Mouse (Mus musculus) forebrain, embryonic 10.5 days (tissue): ENCODE results near the gene Gtf2h5. TPM values are rescaled to one million over a fixed set of nuclear protein-coding genes. Genes with fewer than 3 reads are reported as not detected.

Experiments used
- DNase-seq: peaks from one replicate; pipeline ENCODE4 v3.0.0-alpha.2; 2017; ENCODE audit warnings: low spot score; ENCODE audit errors: extremely low spot score
- H3K27ac ChIP-seq: fragments of 300-500 bp; sonication (generic); 2 replicates; pipeline ENCODE4 v1.5.1; 2016; ENCODE audit warnings: mild to moderate bottlenecking
- H3K27me3 ChIP-seq: fragments of 300-500 bp; sonication (generic); 2 replicates; pipeline ENCODE4 v1.6.1; 2016; ENCODE audit warnings: mild to moderate bottlenecking; ENCODE audit not compliant: poor library complexity, severe bottlenecking
- H3K36me3 ChIP-seq: fragments of 300-500 bp; sonication (generic); replicated peaks from 2 replicates; pipeline ENCODE4 v1.6.1; 2016; ENCODE audit warnings: mild to moderate bottlenecking, moderate library complexity
- H3K4me1 ChIP-seq: fragments of 300-500 bp; sonication (generic); 2 replicates; pipeline ENCODE4 v1.6.1; 2016
- H3K4me3 ChIP-seq: fragments of 300-500 bp; sonication (generic); 2 replicates; pipeline ENCODE4 v1.5.1; 2016; ENCODE audit warnings: mild to moderate bottlenecking, moderate library complexity
- H3K9me3 ChIP-seq: fragments of 300-500 bp; sonication (generic); 2 replicates; pipeline ENCODE4 v1.6.1; 2016; ENCODE audit warnings: mild to moderate bottlenecking, moderate library complexity
- WGBS: fragments of 180-500 bp; shearing (Covaris S2); methylation state at CpG from one replicate; pipeline ENCODE4 v1.1.7; 2016; 5-methylcytosine and 5-hydroxymethylcytosine counted together
- microRNA-seq: library from miRNA; unstranded; fragments of <30 nt; microRNA quantifications from one replicate; pipeline ENCODE4, GENCODE M21; 2017
- polyA plus RNA-seq: library from polyadenylated mRNA; unstranded; fragments of >200 nt; fragmentation: Nextera tagmentation; extraction: Ambion mirVana; gene quantifications from 2 replicates; pipeline ENCODE4 v1.2.1, GENCODE M21; 2016

The Gtf2h5 gene
- polyA plus RNA-seq, 1 experiment from 2014 or later: 173 TPM

DNA sequence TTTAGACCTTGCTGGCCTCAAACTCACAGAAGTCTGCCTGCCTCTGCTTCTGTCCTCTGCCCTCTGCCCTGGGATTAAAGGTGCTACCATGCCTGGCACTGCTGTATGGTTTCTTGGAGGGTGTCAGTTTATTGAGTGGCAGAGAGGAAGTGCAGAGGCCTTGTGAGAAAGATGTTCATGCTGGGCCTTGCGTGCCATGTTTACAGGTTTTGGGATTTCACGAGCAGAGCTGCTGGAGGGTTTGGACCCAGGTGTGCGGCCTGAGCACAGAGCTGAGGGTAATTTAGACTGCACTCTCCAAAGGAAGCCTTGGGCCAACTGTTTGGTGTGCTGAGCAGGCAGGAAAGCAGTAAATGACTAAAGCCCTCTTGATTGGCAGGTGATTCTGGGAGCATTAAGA lies 38.3 kb downstream of the Gtf2h5 start:
- Histone ChIP-seq H3K4me1 (no peaks in the 10 kb centered on the region), H3K36me3 (peaks cover 73% of the 10 kb centered on the region), H3K27ac (no peak overlapping the region), H3K4me3 (no peak overlapping the region), H3K9me3 (no peaks in the 10 kb centered on the region), H3K27me3 (no peaks in the 10 kb centered on the region)
- WGBS: 93% methylated on average over 3 of the region's 3 CpGs
- no peak for DNase-seq

DNA sequence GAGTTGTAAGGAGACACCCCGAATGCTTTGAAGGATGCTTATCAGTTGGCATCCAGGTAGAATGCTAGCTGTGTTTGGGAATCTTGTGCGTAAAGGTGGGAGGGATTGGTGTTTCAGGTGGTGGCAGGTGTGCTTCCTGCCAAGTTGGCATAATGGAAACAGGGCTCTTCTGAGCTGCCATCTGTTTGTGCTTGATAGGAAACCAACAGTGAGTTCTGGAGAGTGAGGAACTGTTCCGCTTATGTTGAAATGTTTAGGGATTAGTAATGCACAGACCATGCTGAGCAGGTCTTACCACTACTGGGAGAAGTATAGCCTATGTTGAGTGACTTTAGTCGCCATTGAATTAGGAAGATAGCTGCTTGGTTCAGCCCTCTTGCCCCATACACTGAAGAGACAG lies 39.3 kb downstream of the Gtf2h5 start:
- no peaks in the 10 kb centered on the region for H3K9me3 ChIP-seq
- peaks cover 73% of the 10 kb centered on the region for H3K36me3 ChIP-seq
- H3K27ac ChIP-seq: no peak overlapping the region
- H3K4me3 ChIP-seq: no peak overlapping the region
- no peaks in the 10 kb centered on the region for H3K27me3 ChIP-seq
- DNase-seq: no peak
- 93% methylated on average over 4 of the region's 4 CpGs for WGBS
- H3K4me1 ChIP-seq: no peaks in the 10 kb centered on the region

DNA sequence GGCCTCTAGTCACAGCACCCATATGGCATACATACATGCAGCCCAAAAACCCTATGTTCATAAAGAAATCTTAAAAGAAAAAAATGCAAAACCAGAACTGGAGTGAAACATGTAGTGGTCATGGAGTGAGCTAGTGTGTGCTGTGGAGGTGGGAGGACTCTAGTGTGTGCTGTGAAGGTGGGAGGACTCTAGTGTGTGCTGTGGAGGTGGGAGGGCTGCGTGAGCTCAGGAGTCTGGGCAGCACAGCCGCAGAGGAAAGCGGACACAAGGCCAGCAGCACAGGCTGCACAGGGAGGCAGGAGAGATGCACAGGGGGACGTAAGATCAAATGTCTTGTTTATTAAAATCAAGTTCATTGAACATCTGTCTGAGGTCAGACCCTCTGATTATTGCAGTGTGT lies 44.2 kb downstream of the Gtf2h5 start:
- Histone ChIP-seq H3K9me3 (no peaks in the 10 kb centered on the region), H3K4me3 (no peak overlapping the region), H3K36me3 (peaks cover 64% of the 10 kb centered on the region), H3K27ac (no peak overlapping the region), H3K4me1 (no peaks in the 10 kb centered on the region), H3K27me3 (no peaks in the 10 kb centered on the region)
- 91% methylated on average over 4 of the region's 4 CpGs for WGBS
- no peak for DNase-seq

DNA sequence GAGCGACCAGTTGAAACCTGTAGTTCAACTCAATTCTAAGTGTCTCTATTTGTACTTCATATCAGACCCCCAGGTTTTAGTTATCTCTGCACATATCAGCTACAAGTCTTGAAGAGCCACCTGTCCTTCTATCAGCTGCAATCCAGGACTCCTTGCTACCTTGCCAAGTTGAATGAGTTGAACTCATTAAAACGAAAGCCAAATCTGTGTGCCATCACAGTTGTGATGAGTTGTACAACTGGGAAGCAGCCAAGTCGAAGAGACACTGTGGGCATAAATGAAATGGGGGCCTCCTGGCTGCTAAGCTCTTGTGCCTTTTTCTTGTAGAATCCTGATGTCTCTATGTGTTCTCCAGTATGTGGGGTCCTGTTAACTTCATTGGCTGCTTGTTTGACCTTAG lies 45.9 kb downstream of the Gtf2h5 start:
- no peaks in the 10 kb centered on the region for H3K9me3 ChIP-seq
- 98% methylated on average over 3 of the region's 3 CpGs for WGBS
- no peak overlapping the region for H3K27ac ChIP-seq
- no peaks in the 10 kb centered on the region for H3K27me3 ChIP-seq
- DNase-seq: no peak
- H3K4me3 ChIP-seq: no peak overlapping the region
- peaks cover 50% of the 10 kb centered on the region for H3K36me3 ChIP-seq
- H3K4me1 ChIP-seq: no peaks in the 10 kb centered on the region

DNA sequence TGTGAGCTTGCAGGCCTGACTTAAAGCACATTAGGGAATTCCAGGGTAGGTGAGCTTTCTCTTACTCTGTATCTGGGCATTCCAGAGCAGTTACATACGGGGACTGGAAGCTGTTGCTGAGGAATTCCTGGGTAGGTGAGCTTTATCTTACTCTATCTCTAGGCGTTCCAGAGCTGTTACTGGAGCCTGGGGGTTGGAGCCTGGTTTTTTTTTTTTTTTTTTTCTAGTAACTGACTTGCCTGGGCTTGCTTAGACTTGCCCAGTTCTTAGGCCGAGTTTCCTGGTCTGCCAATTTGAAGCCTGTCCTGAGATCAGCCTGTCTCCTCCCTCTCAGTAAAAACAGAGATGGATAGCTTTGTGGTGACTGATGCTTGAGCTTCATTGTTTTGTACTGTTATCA lies 48.5 kb downstream of the Gtf2h5 start:
- no peaks in the 10 kb centered on the region for H3K4me1 ChIP-seq
- no peaks in the 10 kb centered on the region for H3K9me3 ChIP-seq
- no peaks in the 10 kb centered on the region for H3K27me3 ChIP-seq
- H3K4me3 ChIP-seq: no peak overlapping the region
- peaks cover 35% of the 10 kb centered on the region for H3K36me3 ChIP-seq
- H3K27ac ChIP-seq: no peak overlapping the region
- no peak for DNase-seq
- 66% methylated on average over 3 of the region's 3 CpGs for WGBS

DNA sequence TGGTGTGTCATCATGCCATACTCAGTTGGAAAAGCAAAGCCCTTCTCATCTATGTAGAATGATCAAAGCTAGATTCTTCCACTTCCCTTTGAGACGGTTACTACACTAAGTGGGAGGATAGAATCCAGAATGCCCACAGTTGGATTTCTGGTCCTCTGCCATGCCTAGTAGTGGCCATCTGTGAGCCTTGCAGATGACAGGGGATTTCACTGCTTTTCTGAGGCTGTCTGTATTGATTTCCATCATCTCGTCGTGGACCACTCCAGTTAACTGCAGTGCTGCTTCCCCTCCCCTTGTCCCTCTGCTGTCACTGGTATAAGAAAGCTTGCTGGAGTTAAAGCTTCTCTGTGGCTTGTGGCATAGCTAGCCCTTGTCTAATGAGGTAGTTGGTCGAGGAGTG lies 49.8 kb downstream of the Gtf2h5 start:
- H3K9me3 ChIP-seq: no peaks in the 10 kb centered on the region
- WGBS: 91% methylated on average over 4 of the region's 4 CpGs
- H3K4me1 ChIP-seq: no peaks in the 10 kb centered on the region
- no peak overlapping the region for H3K4me3 ChIP-seq
- no peaks in the 10 kb centered on the region for H3K27me3 ChIP-seq
- no peak overlapping the region for H3K27ac ChIP-seq
- H3K36me3 ChIP-seq: peaks cover 21% of the 10 kb centered on the region
- no peak for DNase-seq

DNA sequence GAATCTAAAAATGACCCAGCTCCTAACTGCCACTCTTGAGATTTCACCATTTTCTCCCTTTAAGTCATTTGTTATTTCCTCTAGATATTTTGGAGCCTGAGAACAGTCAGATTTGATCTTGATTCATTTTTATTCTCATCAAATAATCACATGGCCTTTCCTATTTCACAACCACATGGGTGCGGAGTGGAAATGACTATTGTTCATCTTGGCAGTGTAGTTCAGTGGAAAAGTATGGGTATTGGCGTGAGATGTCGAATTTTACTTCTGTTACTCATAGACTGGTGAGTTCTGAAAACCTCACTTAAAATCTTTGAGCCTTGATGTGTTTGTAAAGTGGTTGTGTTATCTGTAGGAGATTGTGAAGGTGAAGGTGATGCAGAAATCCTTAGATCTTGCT lies 51.5 kb downstream of the Gtf2h5 start:
- H3K27ac ChIP-seq: no peak overlapping the region
- 96% methylated on average over 3 of the region's 3 CpGs for WGBS
- H3K27me3 ChIP-seq: no peaks in the 10 kb centered on the region
- DNase-seq: no peak
- H3K4me3 ChIP-seq: no peak overlapping the region
- H3K36me3 ChIP-seq: peaks cover 11% of the 10 kb centered on the region
- H3K9me3 ChIP-seq: no peaks in the 10 kb centered on the region
- H3K4me1 ChIP-seq: no peaks in the 10 kb centered on the region

Small RNAs within 50 kb of the gene (microRNA-seq; reads per million reads assigned to microRNA genes)
- gene Gm22774: not detected

Other genes with a start within 250 kb of the Gtf2h5 start
- gene Snx9, start 238.5 kb upstream of the Gtf2h5 start, polyA plus RNA-seq: 12.9 and 14.8 TPM in 2 replicates
- 0.90 and 1.1 TPM in 2 replicates for gene Synj2, start 138.5 kb upstream of the Gtf2h5 start, polyA plus RNA-seq
- gene Serac1, start within 50 bp of the Gtf2h5 start, polyA plus RNA-seq: 6.6 and 8.9 TPM in 2 replicates
- gene Tulp4, start 26.7 kb downstream of the Gtf2h5 start, polyA plus RNA-seq: 136 and 142 TPM in 2 replicates
- 22.7 and 23.3 TPM in 2 replicates for gene Tmem181a, start 177.1 kb downstream of the Gtf2h5 start, polyA plus RNA-seq
- gene Dynlt1a, start 237.7 kb downstream of the Gtf2h5 start, polyA plus RNA-seq: 22.2 and 25.9 TPM in 2 replicates